Mouse (Mus musculus) heart, postnatal 0 days (tissue): ENCODE measurements at regions not wholly inside any gene's neighbourhood (a gene's known extent, or its start where the extent isn't known, plus 50 kb on each side); places are given as distances from the start of the nearest gene placed in this dataset.

Source experiments
- ATAC-seq: fragments of 200-750 bp; cut with Nextera tagmentation; 2 replicates; pipeline ENCODE4 v1.8.0; 2017; ENCODE audit warnings: low read depth, moderate number of reproducible peaks, moderate library complexity; ENCODE audit not compliant: insufficient read depth
- DNase-seq: peaks from one replicate; pipeline ENCODE4 v3.0.0-alpha.2; 2016; ENCODE audit warnings: low spot score
- H3K27ac ChIP-seq: fragments of 300-500 bp; sonication (generic); 2 replicates; pipeline ENCODE4 v1.5.1; 2014; ENCODE audit warnings: low read depth, mild to moderate bottlenecking
- H3K27me3 ChIP-seq: fragments of 300-500 bp; sonication (generic); 2 replicates; pipeline ENCODE4 v1.6.1; 2014; ENCODE audit warnings: low read length, mixed read lengths; ENCODE audit not compliant: control insufficient read depth, insufficient read depth
- H3K36me3 ChIP-seq: fragments of 300-500 bp; sonication (generic); replicated peaks from 2 replicates; pipeline ENCODE4 v1.6.1; 2014; ENCODE audit warnings: low read length, mixed read lengths; ENCODE audit not compliant: control insufficient read depth, insufficient read depth
- H3K4me1 ChIP-seq: fragments of 300-500 bp; sonication (generic); 2 replicates; pipeline ENCODE4 v1.6.1; 2014; ENCODE audit warnings: antibody characterized with exemption; ENCODE audit not compliant: control insufficient read depth, insufficient read depth
- H3K4me2 ChIP-seq: fragments of 300-500 bp; sonication (generic); 2 replicates; pipeline ENCODE4 v1.6.1; 2014; ENCODE audit warnings: low read depth, mild to moderate bottlenecking, low read length, moderate library complexity
- H3K4me3 ChIP-seq: fragments of 300-500 bp; sonication (generic); 2 replicates; pipeline ENCODE4 v1.5.1; 2014; ENCODE audit warnings: low read depth, low read length
- H3K9ac ChIP-seq: fragments of 300-500 bp; sonication (generic); replicated peaks from 2 replicates; pipeline ENCODE4 v1.6.1; 2014; ENCODE audit warnings: low read depth, low read length, mixed read lengths
- H3K9me3 ChIP-seq: fragments of 300-500 bp; sonication (generic); replicated peaks from 2 replicates; pipeline ENCODE4 v1.6.1; 2016; ENCODE audit warnings: low read length; ENCODE audit not compliant: control insufficient read depth
- CTCF ChIP-seq: IDR thresholded peaks from 2 replicates; pipeline ENCODE4 v1.5.1; 2016; ENCODE audit warnings: antibody characterized with exemption, control low read depth, low read depth
- EP300 ChIP-seq: IDR thresholded peaks from 2 replicates; pipeline ENCODE4 v1.6.1; 2016; ENCODE audit warnings: antibody characterized with exemption, low read depth
- WGBS: fragments of 180-500 bp; shearing (Covaris S2); extraction: QIAGEN DNeasy Blood & Tissue Kit; methylation state at CpG from one replicate; pipeline ENCODE4 v1.1.7; 2014; 5-methylcytosine and 5-hydroxymethylcytosine counted together

DNA sequence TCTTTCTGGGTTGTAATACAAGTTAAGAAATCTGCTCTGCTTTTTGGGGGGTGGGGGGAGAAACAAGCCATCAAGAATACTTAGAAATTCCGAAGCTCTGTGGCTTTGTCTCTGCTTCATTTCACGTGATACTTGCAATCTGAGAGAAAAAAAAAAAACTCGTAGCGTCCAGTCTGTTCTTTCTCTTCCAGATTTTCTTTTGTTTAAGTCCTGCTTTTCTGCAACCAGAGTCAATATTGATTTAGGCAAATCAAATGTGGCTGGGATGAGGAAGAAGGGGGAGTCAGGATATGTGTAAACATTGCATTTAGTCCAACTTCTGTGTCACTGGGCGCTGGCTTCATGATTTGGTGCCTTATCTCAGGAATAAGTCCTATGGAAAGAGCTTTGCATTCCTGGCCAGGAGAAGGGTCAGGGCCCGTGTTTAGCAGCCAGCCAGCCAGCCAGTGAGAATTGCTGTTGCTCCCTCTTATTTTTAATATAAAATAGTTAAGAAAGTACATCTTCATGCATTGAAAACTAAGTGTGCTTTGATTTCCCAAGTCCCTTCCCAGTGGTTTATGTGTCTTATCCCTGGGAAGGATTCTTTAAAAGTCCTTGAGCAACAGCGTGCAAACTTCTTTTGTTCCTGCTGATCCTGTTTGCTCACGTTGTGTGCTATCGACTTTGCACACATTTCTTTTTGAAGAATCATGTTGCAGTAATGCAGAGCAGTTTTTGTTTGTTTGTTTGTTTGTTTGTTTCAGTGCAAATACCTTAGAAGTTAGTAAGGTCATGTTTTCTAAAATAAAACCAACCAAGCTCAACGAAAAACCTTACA is 272.0 kb downstream of the Gm11146 start:
- Histone ChIP-seq H3K27ac (peak overlapping the region; percentile 91), H3K36me3 (0 out of 2 replicates have a peak, but pooled peaks cover 7% of the 10 kb centered on the region), H3K4me1 (no peaks in the 10 kb centered on the region), H3K9ac (peak overlapping the region; percentile 76), H3K4me3 (peak overlapping the region; percentile 56), H3K4me2 (peak overlapping the region; percentile 66), H3K27me3 (no peaks in the 10 kb centered on the region), H3K9me3 (no peaks in the 10 kb centered on the region)
- 6% methylated on average over 10 of the region's 10 CpGs for WGBS
- DNase-seq (peak; percentile 79), ATAC-seq (peak; percentile 74)
- no peak; the same call in 1 of the 2 replicates for TF ChIP-seq EP300
- no peak for TF ChIP-seq CTCF

DNA sequence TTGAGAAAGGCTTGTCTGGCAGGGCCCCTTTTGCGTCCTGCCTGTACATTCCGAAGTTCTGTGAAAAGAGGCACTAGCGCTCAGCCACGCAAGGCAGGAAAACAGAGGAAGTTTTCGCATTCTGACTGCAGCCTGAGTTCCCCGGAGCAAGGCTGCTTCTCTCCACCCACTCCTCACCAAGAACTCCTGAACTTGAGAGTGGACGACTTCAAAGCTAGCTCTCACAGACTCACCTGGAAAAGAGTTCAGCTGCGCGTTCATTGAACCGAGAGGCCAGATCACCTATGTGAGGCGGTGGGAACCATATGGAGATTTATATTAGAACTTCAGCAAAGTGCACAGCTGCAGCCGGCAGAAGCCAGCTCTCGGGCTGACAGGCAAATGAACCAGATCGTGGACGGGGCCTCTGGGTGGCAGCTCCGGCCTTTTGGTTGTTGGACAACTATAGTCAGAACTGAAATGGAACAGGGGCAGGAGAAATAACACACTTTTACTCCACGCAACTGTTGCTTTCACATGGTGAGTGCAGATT is 272.7 kb downstream of the Gm11146 start:
- Histone ChIP-seq H3K4me2 (peak overlapping the region; percentile 66), H3K27me3 (no peaks in the 10 kb centered on the region), H3K36me3 (0 out of 2 replicates have a peak, but pooled peaks cover 7% of the 10 kb centered on the region), H3K9ac (peak overlapping the region; percentile 76), H3K27ac (peak overlapping the region; percentile 91), H3K4me1 (no peaks in the 10 kb centered on the region), H3K4me3 (peak overlapping the region; percentile 56), H3K9me3 (no peaks in the 10 kb centered on the region)
- ATAC-seq (peak; percentile 73), DNase-seq (peak; percentile 71)
- no peak for TF ChIP-seq EP300
- no peak; the same call in 1 of the 2 replicates for TF ChIP-seq CTCF
- 1% methylated on average over 17 of the region's 17 CpGs for WGBS

DNA sequence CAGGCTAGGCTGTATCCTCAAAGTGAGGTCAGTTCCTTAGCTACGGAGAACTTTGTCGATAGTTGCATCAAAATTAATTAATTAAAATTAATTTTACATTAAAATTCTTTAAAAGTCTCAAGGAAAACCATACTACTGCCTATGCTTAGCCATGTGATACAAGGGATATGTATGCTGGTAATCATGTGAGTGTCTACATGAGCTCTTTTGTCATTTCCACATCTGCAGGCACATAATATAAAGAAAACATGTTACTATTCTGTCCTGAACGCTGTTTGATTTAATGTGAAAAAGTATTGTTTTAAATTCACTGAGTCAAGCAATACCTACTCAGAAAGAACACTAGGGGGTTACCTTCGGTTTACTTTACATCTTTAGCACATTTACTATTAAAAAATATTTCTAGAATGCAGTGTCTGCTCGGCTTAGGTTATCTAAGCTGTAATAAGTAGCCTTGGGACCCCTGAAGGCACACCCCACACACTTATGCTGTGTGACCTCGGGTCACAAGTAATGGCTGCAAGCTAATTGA is 273.2 kb downstream of the Gm11146 start:
- no peak for DNase-seq
- WGBS = 32% methylated on average over 6 of the region's 6 CpGs
- no peaks in the 10 kb centered on the region for H3K4me1 ChIP-seq
- H3K9ac ChIP-seq = peak overlapping the region; percentile 76
- peak overlapping the region; percentile 66 for H3K4me2 ChIP-seq
- H3K27ac ChIP-seq = peak overlapping the region; percentile 91
- no peak for ATAC-seq
- 0 out of 2 replicates have a peak, but pooled peaks cover 2% of the 10 kb centered on the region for H3K36me3 ChIP-seq
- H3K4me3 ChIP-seq = peak overlapping the region; percentile 56
- no peaks in the 10 kb centered on the region for H3K27me3 ChIP-seq
- TF ChIP-seq CTCF = no peak
- TF ChIP-seq EP300 = no peak
- H3K9me3 ChIP-seq = no peaks in the 10 kb centered on the region

DNA sequence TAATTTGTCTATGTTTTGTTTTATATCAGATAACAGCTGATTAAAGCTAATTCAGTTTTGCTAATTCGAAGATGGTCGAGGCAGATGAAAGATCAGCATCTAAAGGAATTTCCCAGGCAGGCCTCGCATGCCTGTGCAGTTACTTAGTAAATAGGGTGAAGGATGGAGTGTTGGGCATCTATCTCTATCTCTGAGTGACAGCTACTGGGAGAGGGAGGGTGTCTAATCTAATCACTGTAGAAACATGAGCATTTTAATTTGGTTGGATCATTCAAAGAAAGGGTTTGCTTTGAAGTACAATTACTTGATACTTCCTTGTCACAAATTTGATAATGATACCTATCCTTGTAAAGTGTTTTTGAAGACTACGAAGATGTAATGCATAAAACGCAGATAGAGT is 273.8 kb downstream of the Gm11146 start:
- no peaks in the 10 kb centered on the region for H3K36me3 ChIP-seq
- H3K4me2 ChIP-seq = no peak overlapping the region
- no peaks in the 10 kb centered on the region for H3K27me3 ChIP-seq
- TF ChIP-seq CTCF (no peak), EP300 (no peak)
- H3K27ac ChIP-seq = no peak overlapping the region
- 65% methylated on average over 5 of the region's 5 CpGs for WGBS
- no peaks in the 10 kb centered on the region for H3K4me1 ChIP-seq
- no peaks in the 10 kb centered on the region for H3K9me3 ChIP-seq
- DNase-seq = no peak
- no peak overlapping the region for H3K9ac ChIP-seq
- ATAC-seq = no peak
- no peak overlapping the region for H3K4me3 ChIP-seq

DNA sequence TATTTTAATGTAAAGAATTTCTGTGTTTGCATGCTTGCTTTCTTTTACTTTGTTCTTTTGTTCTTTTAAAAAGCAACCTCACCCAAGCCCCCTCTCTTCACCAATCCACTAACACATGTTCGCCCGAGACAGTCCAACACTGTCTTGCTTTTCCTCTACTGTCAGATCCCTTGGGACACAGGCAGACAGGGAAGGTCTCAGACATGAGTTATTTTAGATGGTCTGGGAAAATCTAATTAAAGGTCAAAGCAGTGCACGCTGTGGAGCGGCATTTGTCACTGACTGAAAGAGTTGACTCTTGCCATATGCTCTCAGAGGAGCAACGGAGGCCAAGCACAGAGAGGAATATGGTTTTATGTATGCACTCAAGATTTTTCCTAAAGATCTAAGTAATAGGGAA is 279.6 kb downstream of the Gm11146 start:
- ATAC-seq (no peak), DNase-seq (no peak)
- 43% methylated on average over 5 of the region's 5 CpGs for WGBS
- H3K4me2 ChIP-seq = no peak overlapping the region
- no peaks in the 10 kb centered on the region for H3K4me1 ChIP-seq
- no peak overlapping the region for H3K27ac ChIP-seq
- H3K9me3 ChIP-seq = no peaks in the 10 kb centered on the region
- TF ChIP-seq EP300 = no peak
- no peak for TF ChIP-seq CTCF
- H3K36me3 ChIP-seq = no peaks in the 10 kb centered on the region
- H3K27me3 ChIP-seq = no peaks in the 10 kb centered on the region
- no peak overlapping the region for H3K9ac ChIP-seq
- no peak overlapping the region for H3K4me3 ChIP-seq
